Mouse (Mus musculus) brain, embryonic 14.5 days (tissue): ENCODE measurements at regions not wholly inside any gene's neighbourhood (a gene's known extent, or its start where the extent isn't known, plus 50 kb on each side); places are given as distances from the start of the nearest gene placed in this dataset.

Experiments
- CTCF ChIP-seq: fragments of 200-500 bp; IDR thresholded peaks from 2 replicates; pipeline ENCODE4 v1.5.1; 2012; ENCODE audit warnings: inconsistent platforms, mild to moderate bottlenecking, moderate library complexity, borderline replicate concordance; ENCODE audit not compliant: insufficient read depth, insufficient read length; ENCODE audit errors: extremely low read depth
- POLR2A ChIP-seq: fragments of 200-500 bp; IDR thresholded peaks from 2 replicates; pipeline ENCODE4 v1.6.1; 2012; ENCODE audit warnings: mild to moderate bottlenecking, inconsistent platforms, borderline replicate concordance; ENCODE audit not compliant: poor library complexity, insufficient read depth, insufficient read length, severe bottlenecking; ENCODE audit errors: extremely low read depth

- TF ChIP-seq POLR2A = no peak
- TF ChIP-seq CTCF = no peak
Measured at GRCm38 (mm10) chr9:86240287-86240686, 224.5 kb downstream of the Ube2cbp start.
